In the genomic region with DNA sequence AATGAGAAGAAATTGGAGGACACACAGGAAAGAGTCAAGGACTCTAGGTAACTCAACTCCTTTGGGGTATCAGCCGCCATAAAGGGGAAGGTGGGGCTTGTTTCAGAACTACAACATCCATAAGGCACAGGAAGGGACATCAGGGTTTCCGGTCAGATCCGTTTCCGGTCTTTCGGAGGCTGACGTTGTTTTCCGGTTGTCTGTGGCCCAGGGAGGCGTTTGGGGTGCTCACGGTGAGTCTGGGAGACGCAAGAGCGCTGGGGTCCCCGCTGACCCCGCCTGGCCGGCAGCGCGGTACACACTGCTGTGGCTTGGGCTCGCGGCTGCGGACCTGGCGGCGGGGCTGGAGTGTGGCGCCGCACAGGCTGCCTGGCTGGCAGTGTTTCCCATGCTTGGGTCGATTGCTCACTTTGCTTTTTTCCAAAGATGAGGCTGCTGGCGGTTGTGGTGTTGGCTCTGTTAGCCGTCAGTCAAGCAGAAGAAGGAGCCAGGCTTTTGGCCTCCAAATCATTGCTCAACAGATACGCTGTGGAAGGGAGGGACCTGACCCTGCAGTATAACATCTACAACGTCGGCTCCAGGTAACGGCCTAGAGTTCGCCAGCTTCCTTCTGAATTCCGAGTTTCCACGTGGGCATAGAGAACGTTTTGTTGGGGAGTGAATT, we compare ENCODE assay signal across 1 mouse cellular context.
TF ChIP-seq lines count a peak whose summit lies in the region.

No protein-coding gene starts in this region.

TF ChIP-seq in CH12.LX, 34 proteins besides CTCF, POLR2A, EP300 and RAD21:
- TF ChIP-seq POLR2AphosphoS2 (IDR thresholded peaks at IDR 0.05; ENCODE audit: low read depth, low read length), result peak; percentile 86
- TF ChIP-seq UBTF (IDR thresholded peaks at IDR 0.05; ENCODE audit: low read depth, low read length), result peak; percentile 54; the same call in 1 of the 2 replicates
- TF ChIP-seq E2F4 (IDR thresholded peaks at IDR 0.05; ENCODE audit: insufficient replicate concordance, low read depth, low read length), result no peak
- no peak for TF ChIP-seq USF1 (IDR thresholded peaks at IDR 0.05; ENCODE audit: low read depth, low read length)
- no peak for TF ChIP-seq USF2 (conservative IDR thresholded peaks at IDR 0.05; ENCODE audit: low read depth, low read length)
- TF ChIP-seq ZMIZ1 (IDR thresholded peaks at IDR 0.05; ENCODE audit: low read depth, low read length), result peak; percentile 62; the same call in 1 of the 2 replicates
- no peak for TF ChIP-seq RCOR1 (conservative IDR thresholded peaks at IDR 0.05; ENCODE audit: low read depth, low read length)
- TF ChIP-seq SIN3A (IDR thresholded peaks at IDR 0.05; ENCODE audit: low read length), result peak; percentile 88
- TF ChIP-seq ZNF384 (IDR thresholded peaks at IDR 0.05; ENCODE audit: low read depth, low read length), result no peak
- TF ChIP-seq TCF12 (IDR thresholded peaks at IDR 0.05; ENCODE audit: low read depth, low read length), result peak; percentile 87
- peak; percentile 91 for TF ChIP-seq TBP (conservative IDR thresholded peaks at IDR 0.05; ENCODE audit: low read depth, low read length)
- TF ChIP-seq KAT2A (IDR thresholded peaks at IDR 0.05; ENCODE audit: insufficient replicate concordance, low read length), result peak; percentile 96
- peak; percentile 54; the same call in 1 of the 2 replicates for TF ChIP-seq IRF4 (IDR thresholded peaks at IDR 0.05; ENCODE audit: low read depth, low read length)
- TF ChIP-seq PAX5 (IDR thresholded peaks at IDR 0.05; ENCODE audit: low read length), result no peak
- peak; percentile 87 for TF ChIP-seq NELFE (IDR thresholded peaks at IDR 0.05; ENCODE audit: low read depth, low read length)
- TF ChIP-seq MEF2A (IDR thresholded peaks at IDR 0.05; ENCODE audit: borderline replicate concordance, low read depth, low read length), result no peak; the same call in 1 of the 2 replicates
- TF ChIP-seq NRF1 (IDR thresholded peaks at IDR 0.05; ENCODE audit: low read depth, low read length), result peak; percentile 40; the same call in 1 of the 2 replicates
- TF ChIP-seq MYC (IDR thresholded peaks at IDR 0.05; ENCODE audit: low read depth, low read length), result 0 out of 2 replicates have a peak, but pooled peaks have one; percentile 24
- TF ChIP-seq CHD2 (IDR thresholded peaks at IDR 0.05; ENCODE audit: low read length), result no peak
- no peak for TF ChIP-seq JUND (conservative IDR thresholded peaks at IDR 0.05; ENCODE audit: low read depth, low read length)
- peak; percentile 90 for TF ChIP-seq ELF1 (IDR thresholded peaks at IDR 0.05; ENCODE audit: low read depth, low read length)
- TF ChIP-seq BHLHE40 (IDR thresholded peaks at IDR 0.05; ENCODE audit: low read depth, low read length), result no peak
- TF ChIP-seq CHD1 (IDR thresholded peaks at IDR 0.05; ENCODE audit: low read depth, low read length), result no peak
- peak; percentile 99 for TF ChIP-seq HCFC1 (IDR thresholded peaks at IDR 0.05; ENCODE audit: low read depth, low read length)
- TF ChIP-seq GABPA (IDR thresholded peaks at IDR 0.05; ENCODE audit: insufficient replicate concordance, low read depth, low read length), result peak; percentile 63; the same call in 1 of the 2 replicates
- TF ChIP-seq MAX (IDR thresholded peaks at IDR 0.05; ENCODE audit: low read length), result no peak
- no peak for TF ChIP-seq JUN (IDR thresholded peaks at IDR 0.05; ENCODE audit: insufficient read depth, low read depth, low read length)
- TF ChIP-seq MAFK (IDR thresholded peaks at IDR 0.05; ENCODE audit: insufficient replicate concordance, low read length), result no peak
- TF ChIP-seq SMC3 (IDR thresholded peaks at IDR 0.05; ENCODE audit: low read depth, low read length), result no peak
- no peak for TF ChIP-seq ETS1 (conservative IDR thresholded peaks at IDR 0.05; ENCODE audit: low read depth, low read length)
- peak; percentile 79; the same call in 1 of the 2 replicates for TF ChIP-seq MXI1 (IDR thresholded peaks at IDR 0.05; ENCODE audit: low read depth, low read length)
- TF ChIP-seq ZC3H11A (IDR thresholded peaks at IDR 0.05; ENCODE audit: low read depth, low read length), result no peak
TF ChIP-seq in CH12.LX: peak in this region for 15.
